Mouse (Mus musculus): Measurements from ENCODE around the gene Stpg2.

GRCm38 (mm10) chr3:139665047-139665446 is 459.6 kb downstream of the Stpg2 start:
- no peak for TF ChIP-seq POLR2A (IDR thresholded peaks at IDR 0.05; ENCODE audit: borderline replicate concordance, insufficient read depth, low read length)
- TF ChIP-seq CTCF (IDR thresholded peaks at IDR 0.05; ENCODE audit: borderline replicate concordance, insufficient read depth, low read depth, low read length): no peak
